Mouse (Mus musculus) myocyte (in vitro differentiated cells): ENCODE measurements at regions not wholly inside any gene's neighbourhood (a gene's known extent, or its start where the extent isn't known, plus 50 kb on each side); places are given as distances from the start of the nearest gene placed in this dataset.

ENCODE experiments used
- E2F4 ChIP-seq: IDR thresholded peaks from one replicate; pipeline ENCODE4 v1.6.1; 2011; ENCODE audit warnings: mild to moderate bottlenecking, control low read depth, moderate library complexity; ENCODE audit not compliant: insufficient read depth
- POLR2A ChIP-seq: IDR thresholded peaks from one replicate; pipeline ENCODE4 v1.6.1; 2011; ENCODE audit warnings: low read depth, mild to moderate bottlenecking, control low read depth, moderate library complexity; ENCODE audit not compliant: insufficient read length
- REST ChIP-seq: IDR thresholded peaks from one replicate; pipeline ENCODE4 v1.6.1; 2011; ENCODE audit warnings: mild to moderate bottlenecking, control low read depth, moderate library complexity; ENCODE audit not compliant: insufficient read depth, insufficient read length
- SRF ChIP-seq: IDR thresholded peaks from one replicate; pipeline ENCODE4 v1.6.1; 2011; ENCODE audit warnings: low read depth; ENCODE audit not compliant: control insufficient read depth, insufficient read length
- USF1 ChIP-seq: IDR thresholded peaks from one replicate; pipeline ENCODE4 v1.6.1; 2011; ENCODE audit warnings: low read depth, mild to moderate bottlenecking, control low read depth, moderate library complexity

DNA sequence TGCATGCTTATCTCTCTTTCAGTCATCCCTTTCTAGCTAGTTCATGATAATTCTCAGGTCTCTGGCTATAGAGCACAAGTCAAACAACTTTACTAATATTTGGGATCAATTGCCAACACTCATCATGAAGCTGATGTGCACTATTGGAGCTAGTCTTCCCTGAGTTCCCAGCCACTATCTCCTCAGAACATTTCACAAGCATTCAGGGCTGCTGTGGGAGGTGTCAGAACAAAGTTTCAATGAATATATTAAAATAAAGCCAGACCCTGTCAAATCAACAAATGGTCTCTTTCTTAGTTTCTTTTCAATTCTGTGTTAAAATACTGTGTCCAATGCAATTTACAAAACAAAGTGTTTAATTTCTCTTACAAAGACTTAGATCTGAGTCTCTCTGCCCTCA, 364.8 kb downstream of the Rfpl4b start:
- TF ChIP-seq USF1 (no peak), REST (no peak), POLR2A (no peak), E2F4 (no peak), SRF (no peak)
